ENCODE assay signal across 8 mouse cellular contexts in genomic region chr10:122895121-122895770, GRCm38 (mm10).
A peak's percentile ranks its signal among the peaks of the same experiment; 100 is the strongest.
DNase-seq lines count a peak whose midpoint lies in the region; ATAC-seq lines count a peak whose summit lies in the region.

No protein-coding gene starts in this region.

- peak overlapping the region; percentile 52; the same call in 1 of the 2 replicates for H3K9ac ChIP-seq in heart, embryonic 13.5 days
- H3K9ac ChIP-seq in midbrain, embryonic 11.5 days (ENCODE audit: low read length), result no peak overlapping the region

- H3K9me3 ChIP-seq in heart, embryonic 13.5 days, result no peaks in the 10 kb centered on the region
- H3K9me3 ChIP-seq in midbrain, embryonic 11.5 days (ENCODE audit: control insufficient read depth, low read length), result no peaks in the 10 kb centered on the region

- no peaks in the 10 kb centered on the region for H3K27me3 ChIP-seq in heart, embryonic 13.5 days (replicated peaks)
- H3K27me3 ChIP-seq in midbrain, embryonic 11.5 days (ENCODE audit: control insufficient read depth, insufficient read depth, low read length), result no peaks in the 10 kb centered on the region

- peak overlapping the region; percentile 90 for H3K27ac ChIP-seq in heart, embryonic 13.5 days (replicated peaks)
- no peak overlapping the region for H3K27ac ChIP-seq in midbrain, embryonic 11.5 days (ENCODE audit: low read depth, low read length)

- DNase-seq in frontal cortex, postnatal 10 days (ENCODE audit: low spot score in 2 of 2), result no peak
- DNase-seq in adrenal gland, adult (ENCODE audit: inconsistent age in 2 of 2, low spot score in 1 of 2), result peak; percentile 82 to 90
- DNase-seq in embryo, embryonic 10.5 days (ENCODE audit: low spot score), result peak; percentile 58
- peak; percentile 49 to 68 for DNase-seq in kidney, postnatal 4 days
- DNase-seq in midbrain, embryonic 11.5 days (ENCODE audit: low spot score, missing footprints), result peak; percentile 90
- peak; percentile 51 to 55 for DNase-seq in thymus, postnatal 36 days

- H3K4me2 ChIP-seq in heart, embryonic 13.5 days, result no peak overlapping the region
- H3K4me2 ChIP-seq in midbrain, embryonic 11.5 days, result no peak overlapping the region

- no peaks in the 10 kb centered on the region for H3K36me3 ChIP-seq in heart, embryonic 13.5 days
- no peaks in the 10 kb centered on the region for H3K36me3 ChIP-seq in midbrain, embryonic 11.5 days (ENCODE audit: control insufficient read depth, insufficient read depth, low read length)

- peak; percentile 17 for ATAC-seq in frontal cortex, adult (ENCODE audit: low TSS enrichment)
- ATAC-seq in heart, embryonic 13.5 days (ENCODE audit: extremely low read depth, insufficient number of reproducible peaks, low FRiP score, low TSS enrichment), result 0 out of 2 replicates have a peak, but pooled peaks have one; percentile 20
- peak; percentile 30; the same call in 1 of the 2 replicates for ATAC-seq in midbrain, embryonic 11.5 days (ENCODE audit: low FRiP score)

- no peak overlapping the region for H3K4me3 ChIP-seq in heart, embryonic 13.5 days
- H3K4me3 ChIP-seq in midbrain, embryonic 11.5 days (ENCODE audit: low read depth, low read length), result no peak overlapping the region

- peaks cover 36% of the 10 kb centered on the region for H3K4me1 ChIP-seq in heart, embryonic 13.5 days
- peaks cover 6% of the 10 kb centered on the region; the same call in 1 of the 2 replicates for H3K4me1 ChIP-seq in midbrain, embryonic 11.5 days (ENCODE audit: control insufficient read depth, insufficient read depth, low read length)

- 71% methylated on average over 12 of the region's 12 CpGs for WGBS in heart, embryonic 13.5 days
- 74% methylated on average over 12 of the region's 12 CpGs for WGBS in midbrain, embryonic 11.5 days

Comparison
In these comparisons a context has a peak if more than half of its experiments do, and no peak if none do; other contexts are left out.
1. DNase-seq: peak in adrenal gland, adult (2 of 2), embryo, embryonic 10.5 days (single experiment), kidney, postnatal 4 days (2 of 2), midbrain, embryonic 11.5 days (single experiment) and thymus, postnatal 36 days (2 of 2); none in frontal cortex, postnatal 10 days (0 of 2).
2. Peak in every context shown above with its lines, with median percentiles within 50 percentile points of each other: ATAC-seq.